Mouse (Mus musculus): Measurements from ENCODE around the gene Tmem131. TPM values are rescaled to one million over a fixed set of nuclear protein-coding genes. Genes with fewer than 3 reads are reported as not detected.
A peak's percentile ranks its signal among the peaks of the same experiment; 100 is the strongest.

The Tmem131 gene
- polyA plus RNA-seq, 1 experiment from 2014 or later: 11.4 TPM

DNA sequence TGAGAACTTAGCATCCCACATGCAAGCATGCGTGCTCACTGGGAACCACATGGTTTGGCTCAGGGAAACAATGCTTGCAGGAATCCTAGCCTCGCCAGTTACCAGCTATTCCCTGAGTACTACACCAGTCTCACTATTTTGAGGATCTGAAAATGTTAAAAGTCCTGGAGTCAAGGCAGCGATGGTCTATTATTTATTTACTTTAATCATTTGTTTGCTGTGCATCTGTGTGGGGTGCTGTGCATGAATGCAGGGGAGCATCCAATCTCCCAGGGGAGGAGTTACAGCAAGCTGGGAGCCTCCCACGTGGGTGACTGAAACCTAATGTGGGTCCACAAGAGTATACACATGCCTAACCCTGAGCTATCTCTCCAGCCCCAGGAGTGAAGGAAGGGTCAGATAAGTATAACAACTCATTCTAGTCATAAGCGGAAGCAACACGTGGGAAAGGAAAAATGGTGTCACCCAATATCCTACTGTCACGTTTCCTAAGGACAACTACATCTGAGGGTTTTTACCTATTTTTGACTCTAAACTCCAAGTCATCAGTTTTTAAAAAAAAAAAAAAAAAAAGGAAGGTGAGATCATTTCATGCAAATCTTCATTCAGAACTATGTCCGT, 9.4 kb downstream of the Tmem131 start:
- Histone ChIP-seq H3K27ac (ENCODE audit: low read depth, low read length) (no peak overlapping the region), H3K9me3 (replicated peaks; ENCODE audit: control insufficient read depth, low read length) (no peaks in the 10 kb centered on the region), H3K4me3 (ENCODE audit: low read depth, low read length) (no peak overlapping the region), H3K9ac (ENCODE audit: low read depth, low read length) (no peak overlapping the region), H3K4me1 (ENCODE audit: control insufficient read depth, insufficient read depth, low read length) (peaks cover 29% of the 10 kb centered on the region), H3K4me2 (peak overlapping the region; percentile 80), H3K27me3 (ENCODE audit: control insufficient read depth, insufficient read depth, low read length) (no peaks in the 10 kb centered on the region), H3K36me3 (ENCODE audit: control insufficient read depth, insufficient read depth, low read length) (no peaks in the 10 kb centered on the region)
- WGBS (ENCODE audit: insufficient replicate concordance): 47% methylated on average over 8 of the region's 8 CpGs
- peak; percentile 89 for ATAC-seq (replicated peaks; ENCODE audit: insufficient number of reproducible peaks, low FRiP score, low TSS enrichment)

DNA sequence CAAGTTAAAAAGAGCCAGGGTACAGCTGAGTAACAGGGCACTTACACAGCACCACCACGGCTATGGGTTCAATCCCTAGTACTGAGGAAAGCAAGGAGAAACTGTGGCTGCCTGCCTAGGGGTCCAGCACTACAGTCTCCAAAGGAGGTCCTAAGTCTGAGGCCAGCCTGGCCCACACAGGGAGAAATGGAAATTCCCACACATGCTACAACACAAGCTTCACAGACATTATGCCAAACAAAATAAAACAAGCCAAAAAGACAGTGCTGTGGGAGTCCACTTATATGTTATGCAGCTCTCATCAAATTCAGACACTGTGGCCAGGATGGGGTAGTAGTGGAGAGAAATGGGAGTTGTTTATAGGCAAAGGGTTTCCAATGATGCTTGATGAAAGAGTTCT, 11.2 kb downstream of the Tmem131 start:
- H3K4me3 ChIP-seq (ENCODE audit: low read depth, low read length): no peak overlapping the region
- no peak overlapping the region for H3K9ac ChIP-seq (ENCODE audit: low read depth, low read length)
- no peaks in the 10 kb centered on the region for H3K27me3 ChIP-seq (ENCODE audit: control insufficient read depth, insufficient read depth, low read length)
- no peak overlapping the region for H3K4me2 ChIP-seq
- no peak for ATAC-seq (replicated peaks; ENCODE audit: insufficient number of reproducible peaks, low FRiP score, low TSS enrichment)
- WGBS (ENCODE audit: insufficient replicate concordance): 83% methylated on average over 1 of the region's 1 CpGs
- peaks cover 32% of the 10 kb centered on the region for H3K4me1 ChIP-seq (ENCODE audit: control insufficient read depth, insufficient read depth, low read length)
- H3K36me3 ChIP-seq (ENCODE audit: control insufficient read depth, insufficient read depth, low read length): no peaks in the 10 kb centered on the region
- no peaks in the 10 kb centered on the region for H3K9me3 ChIP-seq (replicated peaks; ENCODE audit: control insufficient read depth, low read length)
- H3K27ac ChIP-seq (ENCODE audit: low read depth, low read length): no peak overlapping the region

DNA sequence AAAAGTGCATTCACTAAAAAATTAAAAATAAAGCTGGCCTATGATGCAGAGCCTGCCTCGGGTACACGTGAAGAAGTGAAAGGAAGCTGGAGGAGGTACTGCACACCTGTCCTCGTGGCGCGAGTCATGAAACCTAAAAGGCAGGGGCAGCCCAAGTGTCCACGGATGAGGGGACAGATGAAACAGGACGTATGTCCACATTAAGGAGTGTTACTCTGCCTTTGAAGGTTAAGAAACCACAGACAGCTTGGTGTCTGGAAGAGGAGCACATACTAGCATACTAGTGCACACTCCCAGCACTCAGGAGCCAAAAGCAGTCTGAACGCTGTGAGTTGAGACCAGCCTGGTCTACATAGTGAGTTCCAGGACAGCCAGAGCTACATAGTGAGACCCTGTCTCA, 12.6 kb downstream of the Tmem131 start:
- no peak overlapping the region for H3K27ac ChIP-seq (ENCODE audit: low read depth, low read length)
- no peak for ATAC-seq (replicated peaks; ENCODE audit: insufficient number of reproducible peaks, low FRiP score, low TSS enrichment)
- no peaks in the 10 kb centered on the region for H3K36me3 ChIP-seq (ENCODE audit: control insufficient read depth, insufficient read depth, low read length)
- H3K4me3 ChIP-seq (ENCODE audit: low read depth, low read length): no peak overlapping the region
- WGBS (ENCODE audit: insufficient replicate concordance): 84% methylated on average over 8 of the region's 8 CpGs
- H3K9ac ChIP-seq (ENCODE audit: low read depth, low read length): no peak overlapping the region
- no peaks in the 10 kb centered on the region for H3K9me3 ChIP-seq (replicated peaks; ENCODE audit: control insufficient read depth, low read length)
- no peak overlapping the region for H3K4me2 ChIP-seq
- no peaks in the 10 kb centered on the region for H3K27me3 ChIP-seq (ENCODE audit: control insufficient read depth, insufficient read depth, low read length)
- peaks cover 42% of the 10 kb centered on the region for H3K4me1 ChIP-seq (ENCODE audit: control insufficient read depth, insufficient read depth, low read length)

DNA sequence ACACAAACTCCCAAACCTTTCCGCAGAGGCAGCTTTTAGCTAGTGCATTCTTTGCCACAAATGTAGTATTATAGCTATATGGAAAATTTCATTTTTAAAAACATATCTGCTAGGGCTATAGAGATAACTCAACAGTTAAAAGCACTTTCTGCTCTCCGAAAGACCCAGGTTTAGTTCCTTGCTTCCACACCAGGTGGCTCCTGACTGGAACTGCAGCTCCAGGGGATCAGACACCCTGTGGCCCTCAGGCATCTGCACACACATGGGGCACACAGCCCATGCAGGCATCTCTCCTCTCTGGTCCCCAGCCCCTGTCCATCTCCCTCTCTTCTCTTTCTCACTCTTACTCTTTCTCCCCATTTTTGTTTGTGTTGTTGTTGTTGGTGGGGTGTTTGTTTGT, 13.5 kb downstream of the Tmem131 start:
- ATAC-seq (replicated peaks; ENCODE audit: insufficient number of reproducible peaks, low FRiP score, low TSS enrichment): no peak
- 88% methylated on average over 2 of the region's 2 CpGs for WGBS (ENCODE audit: insufficient replicate concordance)
- Histone ChIP-seq H3K27ac (ENCODE audit: low read depth, low read length) (no peak overlapping the region), H3K9me3 (replicated peaks; ENCODE audit: control insufficient read depth, low read length) (no peaks in the 10 kb centered on the region), H3K4me2 (no peak overlapping the region), H3K27me3 (ENCODE audit: control insufficient read depth, insufficient read depth, low read length) (no peaks in the 10 kb centered on the region), H3K36me3 (ENCODE audit: control insufficient read depth, insufficient read depth, low read length) (no peaks in the 10 kb centered on the region), H3K4me3 (ENCODE audit: low read depth, low read length) (no peak overlapping the region), H3K9ac (ENCODE audit: low read depth, low read length) (no peak overlapping the region), H3K4me1 (ENCODE audit: control insufficient read depth, insufficient read depth, low read length) (peaks cover 40% of the 10 kb centered on the region)

DNA sequence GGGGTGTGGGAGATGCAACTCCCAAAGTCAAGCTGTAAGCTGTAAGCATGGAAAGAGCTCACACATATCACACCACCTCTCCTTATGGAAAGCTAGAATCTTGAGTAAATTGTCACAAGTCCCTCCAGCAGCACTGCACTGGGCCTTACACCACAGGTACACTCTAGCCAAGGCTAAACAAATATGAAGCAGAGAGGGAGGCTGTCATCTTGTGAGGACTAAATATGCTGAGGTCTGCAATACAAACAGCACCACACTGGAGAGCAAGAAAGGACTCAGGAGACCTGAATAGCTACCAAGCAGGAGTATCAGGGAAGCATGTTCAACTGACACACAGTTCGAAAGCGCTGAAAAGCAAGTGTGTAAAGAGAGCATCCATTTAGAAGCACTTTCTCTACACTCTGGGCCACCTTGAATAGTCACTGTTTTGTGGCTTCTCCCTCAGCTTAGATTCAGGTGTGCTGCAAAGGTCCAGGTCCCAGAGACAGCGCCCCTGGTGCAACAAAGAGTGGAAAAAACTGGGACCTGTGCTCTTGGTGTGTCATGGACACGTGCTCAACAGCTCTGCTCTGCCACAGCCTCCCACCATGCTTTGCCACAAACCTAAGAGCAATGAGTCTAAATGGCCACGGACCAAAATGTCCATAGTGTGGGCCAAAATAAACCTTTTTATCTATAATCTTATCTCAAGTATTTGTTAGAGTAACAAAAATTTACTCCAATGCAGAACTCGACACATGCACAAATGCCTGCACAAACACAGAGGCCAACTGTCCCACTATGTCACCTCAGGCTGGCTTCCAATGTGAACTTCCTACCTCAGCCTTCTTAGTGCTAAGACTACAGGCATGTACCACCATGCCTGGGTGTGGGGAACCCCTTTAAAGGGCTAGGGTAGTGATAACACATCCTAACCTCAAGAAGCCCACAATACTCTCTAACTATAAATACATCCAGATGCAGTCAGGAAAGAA, 14.8 kb downstream of the Tmem131 start:
- Histone ChIP-seq H3K9me3 (replicated peaks; ENCODE audit: control insufficient read depth, low read length) (no peaks in the 10 kb centered on the region), H3K27me3 (ENCODE audit: control insufficient read depth, insufficient read depth, low read length) (no peaks in the 10 kb centered on the region), H3K9ac (ENCODE audit: low read depth, low read length) (no peak overlapping the region), H3K4me2 (no peak overlapping the region), H3K4me1 (ENCODE audit: control insufficient read depth, insufficient read depth, low read length) (peaks cover 27% of the 10 kb centered on the region), H3K27ac (ENCODE audit: low read depth, low read length) (no peak overlapping the region), H3K4me3 (ENCODE audit: low read depth, low read length) (no peak overlapping the region), H3K36me3 (ENCODE audit: control insufficient read depth, insufficient read depth, low read length) (no peaks in the 10 kb centered on the region)
- ATAC-seq (replicated peaks; ENCODE audit: insufficient number of reproducible peaks, low FRiP score, low TSS enrichment): no peak
- WGBS (ENCODE audit: insufficient replicate concordance): 73% methylated on average over 6 of the region's 6 CpGs

DNA sequence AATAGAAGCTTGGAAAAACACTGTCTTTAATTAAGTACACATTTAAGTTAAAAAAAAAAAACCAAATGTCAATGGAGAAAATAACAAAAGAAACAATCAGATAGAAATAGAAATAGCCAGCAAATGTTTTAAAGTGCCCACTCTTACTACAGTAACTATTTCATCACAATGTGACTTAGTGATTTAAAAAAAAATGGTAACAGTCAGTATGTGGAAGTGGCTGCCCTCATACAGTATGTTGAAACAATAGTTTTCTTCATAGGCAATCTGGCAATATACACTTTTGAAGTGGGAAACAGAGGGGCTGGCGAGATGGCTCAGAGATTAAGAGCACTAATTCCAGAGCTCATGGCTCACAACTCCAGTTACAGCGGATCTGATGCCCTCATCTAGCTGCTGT, 15.9 kb downstream of the Tmem131 start:
- no peaks in the 10 kb centered on the region for H3K36me3 ChIP-seq (ENCODE audit: control insufficient read depth, insufficient read depth, low read length)
- WGBS (ENCODE audit: insufficient replicate concordance): 77% methylated on average over 2 of the region's 2 CpGs
- no peaks in the 10 kb centered on the region for H3K27me3 ChIP-seq (ENCODE audit: control insufficient read depth, insufficient read depth, low read length)
- no peak overlapping the region for H3K27ac ChIP-seq (ENCODE audit: low read depth, low read length)
- ATAC-seq (replicated peaks; ENCODE audit: insufficient number of reproducible peaks, low FRiP score, low TSS enrichment): no peak
- H3K4me1 ChIP-seq (ENCODE audit: control insufficient read depth, insufficient read depth, low read length): peaks cover 30% of the 10 kb centered on the region
- H3K4me3 ChIP-seq (ENCODE audit: low read depth, low read length): no peak overlapping the region
- no peak overlapping the region for H3K9ac ChIP-seq (ENCODE audit: low read depth, low read length)
- H3K4me2 ChIP-seq: no peak overlapping the region
- H3K9me3 ChIP-seq (replicated peaks; ENCODE audit: control insufficient read depth, low read length): no peaks in the 10 kb centered on the region

DNA sequence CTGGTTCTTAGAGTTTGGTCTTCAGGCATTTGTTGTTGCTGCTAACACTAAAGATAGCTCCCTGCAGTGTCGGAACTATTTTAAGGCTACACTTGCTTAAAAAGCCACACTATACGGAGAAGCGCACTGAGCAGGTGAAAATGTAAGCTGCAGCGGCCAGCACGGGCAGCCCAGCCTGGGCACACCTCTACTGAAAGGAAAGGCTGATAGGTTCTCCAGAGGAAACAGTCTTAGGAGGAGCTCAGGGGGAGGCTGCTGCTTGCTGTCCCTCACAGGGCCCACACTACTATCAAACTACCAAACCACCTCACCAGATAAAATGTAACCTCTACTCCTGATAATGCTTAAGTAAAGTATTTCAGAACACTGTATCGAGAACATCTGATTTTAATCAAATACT, 16.7 kb downstream of the Tmem131 start:
- ATAC-seq (replicated peaks; ENCODE audit: insufficient number of reproducible peaks, low FRiP score, low TSS enrichment): no peak
- no peaks in the 10 kb centered on the region for H3K27me3 ChIP-seq (ENCODE audit: control insufficient read depth, insufficient read depth, low read length)
- no peaks in the 10 kb centered on the region for H3K36me3 ChIP-seq (ENCODE audit: control insufficient read depth, insufficient read depth, low read length)
- H3K4me3 ChIP-seq (ENCODE audit: low read depth, low read length): no peak overlapping the region
- peak overlapping the region; percentile 39 for H3K4me2 ChIP-seq
- H3K4me1 ChIP-seq (ENCODE audit: control insufficient read depth, insufficient read depth, low read length): peaks cover 36% of the 10 kb centered on the region
- no peak overlapping the region for H3K9ac ChIP-seq (ENCODE audit: low read depth, low read length)
- WGBS (ENCODE audit: insufficient replicate concordance): 45% methylated on average over 6 of the region's 6 CpGs
- no peak overlapping the region for H3K27ac ChIP-seq (ENCODE audit: low read depth, low read length)
- no peaks in the 10 kb centered on the region for H3K9me3 ChIP-seq (replicated peaks; ENCODE audit: control insufficient read depth, low read length)

DNA sequence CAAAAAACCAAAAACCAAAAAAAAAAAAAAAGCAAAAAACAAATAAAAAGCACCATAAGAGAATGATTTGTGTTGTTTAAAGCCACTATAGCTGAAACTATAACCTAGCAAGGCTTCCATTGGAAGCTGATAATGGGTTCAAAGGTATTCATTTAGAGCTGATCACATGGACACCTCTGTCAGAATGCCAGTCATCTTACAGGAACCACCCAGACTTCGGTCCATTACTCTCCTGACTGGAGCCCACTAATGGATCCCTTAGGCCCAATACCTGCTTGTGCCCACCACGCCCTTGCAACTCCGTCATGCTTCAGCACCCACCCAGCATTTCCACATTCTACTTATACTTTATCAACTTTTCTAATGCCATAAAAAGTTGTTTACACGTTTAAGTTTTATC, 17.2 kb downstream of the Tmem131 start:
- ATAC-seq (replicated peaks; ENCODE audit: insufficient number of reproducible peaks, low FRiP score, low TSS enrichment): no peak
- H3K9me3 ChIP-seq (replicated peaks; ENCODE audit: control insufficient read depth, low read length): no peaks in the 10 kb centered on the region
- no peaks in the 10 kb centered on the region for H3K36me3 ChIP-seq (ENCODE audit: control insufficient read depth, insufficient read depth, low read length)
- H3K4me2 ChIP-seq: peak overlapping the region; percentile 39; the same call in 1 of the 2 replicates
- H3K9ac ChIP-seq (ENCODE audit: low read depth, low read length): no peak overlapping the region
- peaks cover 41% of the 10 kb centered on the region for H3K4me1 ChIP-seq (ENCODE audit: control insufficient read depth, insufficient read depth, low read length)
- H3K27ac ChIP-seq (ENCODE audit: low read depth, low read length): no peak overlapping the region
- WGBS (ENCODE audit: insufficient replicate concordance): 76% methylated on average over 4 of the region's 4 CpGs
- no peak overlapping the region for H3K4me3 ChIP-seq (ENCODE audit: low read depth, low read length)
- H3K27me3 ChIP-seq (ENCODE audit: control insufficient read depth, insufficient read depth, low read length): no peaks in the 10 kb centered on the region
